Mouse (Mus musculus) right cerebral cortex, adult 18-20 months (tissue): ENCODE results near the gene Sdk1.

Source experiments
- DNase-seq: peaks from one replicate; pipeline ENCODE4 v3.0.0; 2022; ENCODE audit warnings: mixed read lengths

Sdk1 gene

GRCm38 (mm10) chr5:141344376-141344775 is 103.1 kb downstream of the Sdk1 start:
- DNase-seq: no peak

- DNase-seq: no peak
Observed at GRCm38 (mm10) chr5:141345476-141345875, 104.2 kb downstream of the Sdk1 start.

DNA sequence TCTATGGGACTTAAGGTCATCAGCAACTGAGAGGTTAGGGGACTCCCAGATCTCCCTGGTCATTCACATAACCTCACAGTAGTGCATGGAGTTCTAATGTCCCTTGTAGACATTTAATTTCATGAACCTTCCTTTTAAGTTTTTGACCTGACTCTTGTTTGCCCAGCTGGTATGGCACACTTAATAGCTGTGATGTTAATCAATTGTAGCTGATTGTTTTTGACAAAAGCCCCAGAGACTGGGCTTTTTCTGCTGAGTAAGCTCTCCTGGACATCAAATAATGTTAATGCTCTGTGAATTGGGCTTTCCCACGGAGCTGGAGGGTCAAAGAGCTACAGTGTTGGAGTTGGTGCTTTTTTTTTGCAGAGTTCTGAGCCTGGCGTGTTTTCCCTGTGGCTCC is 121.4 kb downstream of the Sdk1 start:
- DNase-seq: no peak

- DNase-seq: no peak
Observed at GRCm38 (mm10) chr5:141363956-141364355, 122.7 kb downstream of the Sdk1 start.

- DNase-seq: no peak
Observed at GRCm38 (mm10) chr5:141368567-141368966, 127.3 kb downstream of the Sdk1 start.

DNA sequence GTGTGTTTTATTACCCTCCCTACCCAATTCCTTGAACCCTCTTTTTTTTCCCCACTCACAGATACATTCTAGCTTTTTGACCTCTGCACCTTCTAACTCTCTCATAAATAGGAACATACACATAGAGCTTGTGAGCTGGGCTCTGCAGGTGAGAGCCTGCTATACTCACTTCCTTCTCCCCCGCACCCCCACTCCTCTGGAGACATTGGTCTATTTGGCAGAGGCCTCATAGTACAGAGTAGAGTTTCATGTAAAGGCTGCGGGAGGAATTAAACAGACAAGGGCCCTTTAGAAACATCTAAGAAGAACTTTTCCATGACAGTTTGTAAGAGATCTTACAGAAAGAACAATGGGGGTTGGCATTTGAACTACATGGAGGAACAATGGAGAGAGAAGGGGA is 133.5 kb downstream of the Sdk1 start:
- no peak for DNase-seq

DNA sequence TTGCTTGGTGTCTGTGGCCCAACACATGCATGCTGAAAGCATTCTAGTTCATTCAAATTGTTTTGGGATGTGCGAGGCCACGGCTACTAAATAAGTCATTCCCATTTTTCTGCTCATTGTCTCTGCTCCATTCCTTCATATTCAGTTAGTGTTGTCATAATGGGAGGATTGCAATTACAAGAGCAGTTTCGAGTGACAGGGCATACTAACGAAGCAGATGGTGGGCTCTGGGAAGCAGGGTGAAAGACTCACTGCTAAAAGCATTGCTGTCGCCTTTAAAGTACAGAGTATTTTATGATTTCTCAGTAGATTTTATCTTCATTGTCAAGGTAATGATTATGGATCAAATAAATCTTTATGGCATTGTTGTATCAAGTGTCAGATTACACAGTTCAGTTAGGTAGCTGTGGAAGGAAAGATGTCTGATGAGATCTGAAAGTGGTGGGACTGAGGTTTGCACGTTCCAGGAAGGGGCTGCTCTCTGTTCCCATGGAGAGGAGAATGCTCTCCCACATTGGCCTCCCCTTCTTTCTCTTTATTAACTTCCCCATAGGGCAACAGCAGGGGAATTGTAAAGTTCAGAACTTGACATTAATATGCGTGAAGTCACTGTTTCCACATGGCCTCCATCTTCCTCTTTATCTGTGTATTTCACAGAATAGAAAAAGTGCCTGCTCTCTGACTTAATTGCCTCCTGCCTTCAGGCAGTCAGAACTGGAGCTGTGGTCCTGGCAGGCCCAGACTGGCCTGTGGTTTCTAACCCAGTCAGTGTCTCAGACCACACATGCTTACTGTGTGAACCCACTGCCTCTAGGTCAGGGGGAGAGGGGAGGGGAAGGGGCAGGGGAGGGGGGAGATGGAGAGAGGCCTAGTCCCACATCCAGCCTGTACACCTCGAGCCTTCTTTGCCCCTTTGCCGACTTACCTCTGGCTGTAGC is 138.8 kb downstream of the Sdk1 start:
- no peak for DNase-seq

- DNase-seq: no peak
Observed at GRCm38 (mm10) chr5:141380774-141381156, 139.5 kb downstream of the Sdk1 start.

GRCm38 (mm10) chr5:141381581-141381980 is 140.3 kb downstream of the Sdk1 start:
- no peak for DNase-seq

DNA sequence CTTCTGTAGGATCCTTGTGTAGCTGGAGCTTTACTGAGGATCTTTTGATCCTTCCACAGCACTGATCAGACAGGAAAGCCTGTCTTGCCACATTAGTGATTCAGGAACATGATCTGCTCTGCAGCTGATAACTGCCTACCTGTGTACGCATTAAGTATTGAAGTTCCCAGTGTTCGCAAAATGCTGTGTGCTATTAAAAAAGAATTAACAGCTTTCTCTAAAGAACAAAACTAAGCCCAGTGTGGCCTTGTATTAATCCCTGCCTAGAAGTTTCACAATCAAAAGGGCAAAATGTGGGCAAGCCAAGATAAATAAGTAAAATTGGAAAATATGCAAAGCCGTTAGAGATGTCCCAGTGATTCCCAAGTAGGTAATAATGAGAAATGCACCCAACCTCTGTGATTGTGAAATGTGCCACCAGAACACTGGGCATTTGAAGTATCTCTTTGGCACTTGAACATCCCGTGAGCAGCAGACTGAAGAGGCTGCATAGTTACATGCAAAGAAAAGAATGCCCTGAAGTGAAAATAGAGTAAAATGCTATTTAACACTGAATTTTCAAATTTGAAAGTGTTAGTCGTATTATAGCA is 141.1 kb downstream of the Sdk1 start:
- DNase-seq: no peak

DNA sequence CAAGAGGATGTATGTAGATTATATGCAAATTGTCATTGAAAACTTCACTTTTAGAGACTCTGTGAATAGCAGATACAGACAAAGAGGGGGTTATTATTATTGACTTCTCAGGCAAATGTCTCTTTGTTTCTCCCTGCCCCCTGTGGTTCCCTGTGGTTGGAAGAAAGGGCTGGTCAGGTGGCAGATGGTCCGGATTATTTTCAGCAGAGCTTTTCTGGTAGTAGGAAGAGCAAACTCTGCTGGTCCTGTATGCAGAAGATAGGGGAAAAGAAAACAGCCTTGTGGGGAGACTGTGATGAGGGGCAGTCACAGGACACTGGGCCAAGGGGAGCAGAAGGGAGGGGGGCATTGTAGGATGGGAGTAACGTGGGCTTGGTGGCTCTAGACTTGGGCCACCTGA is 147.2 kb downstream of the Sdk1 start:
- no peak for DNase-seq

DNA sequence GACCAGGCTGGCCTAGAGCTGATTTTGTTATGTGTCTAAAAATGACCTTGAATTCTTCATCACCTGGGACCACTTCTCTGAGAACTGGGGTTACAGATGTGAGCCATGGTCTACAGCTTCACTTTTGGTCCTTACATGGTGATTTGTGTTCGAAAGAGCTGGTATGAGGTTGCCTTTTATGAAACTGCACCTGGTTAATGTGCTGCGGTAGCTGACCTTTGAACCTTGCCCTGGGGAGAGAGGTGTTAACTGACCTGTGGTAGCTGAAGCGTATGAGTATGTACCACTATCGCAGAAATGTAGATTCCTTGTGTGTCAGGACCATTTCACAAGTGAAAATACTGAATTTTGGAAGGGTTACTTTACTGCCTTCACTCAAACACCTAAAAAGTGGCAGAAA is 149.3 kb downstream of the Sdk1 start:
- no peak for DNase-seq

GRCm38 (mm10) chr5:141391153-141391552 is 149.9 kb downstream of the Sdk1 start:
- DNase-seq: no peak

DNA sequence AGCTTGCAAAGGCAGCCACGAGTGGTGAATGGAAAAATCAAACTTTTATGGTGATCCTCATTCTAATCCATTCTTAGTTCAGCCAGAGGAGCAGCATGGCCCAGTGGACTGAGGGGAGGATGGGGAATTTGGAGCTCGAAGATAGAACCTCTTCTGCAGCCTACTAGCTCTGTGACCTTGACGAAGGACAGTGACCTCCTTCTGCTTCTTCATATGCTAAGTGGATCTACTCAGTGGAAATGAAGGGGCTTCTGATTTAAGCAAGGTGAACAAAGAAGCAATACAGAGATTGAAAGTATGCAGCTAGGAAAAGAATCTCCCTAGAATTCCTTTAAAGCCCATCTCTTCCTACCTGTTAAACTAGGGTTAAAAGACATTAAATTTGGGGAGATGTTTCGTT is 152.6 kb downstream of the Sdk1 start:
- no peak for DNase-seq

DNA sequence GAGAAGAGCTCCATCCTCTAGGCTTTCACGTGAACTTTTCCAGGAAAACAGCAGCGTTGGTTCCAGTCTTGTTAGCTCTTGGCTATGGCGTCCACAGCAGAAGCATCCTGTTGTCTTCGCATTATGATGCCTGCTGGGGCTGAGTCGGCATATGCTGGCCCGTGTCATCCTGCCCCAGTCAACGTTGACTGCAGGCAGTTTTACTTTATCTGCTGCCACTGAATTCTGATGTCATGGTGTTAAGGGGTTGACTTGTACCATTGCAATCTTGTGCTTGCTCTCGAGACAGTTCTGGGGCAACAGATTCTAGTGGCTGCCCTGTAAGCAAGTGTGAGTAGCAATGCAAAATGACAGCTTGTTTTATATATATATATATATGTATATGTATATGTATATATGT is 153.3 kb downstream of the Sdk1 start:
- DNase-seq: no peak

DNA sequence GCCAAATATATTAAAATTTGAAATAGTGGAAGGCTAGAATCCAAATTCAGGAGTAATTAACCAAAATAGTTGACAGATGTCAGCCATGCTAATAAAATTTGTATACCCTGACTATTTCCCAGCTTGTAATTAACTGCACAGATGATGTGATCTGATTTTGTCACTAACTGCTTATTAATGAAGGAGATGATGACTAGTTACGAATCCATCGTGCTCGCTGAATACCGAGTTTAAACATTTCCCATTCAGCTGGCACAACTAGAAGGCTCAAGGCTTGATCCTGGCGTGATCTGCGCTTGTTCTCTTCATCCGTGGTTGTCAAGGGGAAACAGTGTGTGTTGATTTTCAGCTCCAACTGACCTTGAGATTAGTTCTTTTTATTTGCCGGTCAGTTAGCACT is 162.5 kb downstream of the Sdk1 start:
- DNase-seq: no peak

DNA sequence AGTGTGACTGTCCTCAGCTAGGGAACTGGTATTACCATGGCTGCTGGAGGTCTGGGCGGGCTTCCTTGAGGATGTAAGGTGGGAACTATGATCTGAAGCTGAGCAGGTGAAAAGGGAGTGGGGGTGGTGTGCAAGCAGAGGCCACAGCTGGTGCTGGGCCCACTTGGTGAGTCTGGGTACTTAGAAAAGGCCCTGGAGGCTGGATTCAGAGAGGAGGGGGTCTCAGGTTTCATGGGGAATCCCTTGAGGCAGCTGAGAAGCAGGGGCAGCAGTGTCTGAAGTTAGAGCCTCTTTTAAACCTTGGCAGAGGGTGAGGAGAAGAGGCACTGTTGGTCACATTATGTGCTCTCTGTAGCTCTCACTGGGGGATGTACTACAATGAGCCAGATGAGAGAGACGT is 163.4 kb downstream of the Sdk1 start:
- DNase-seq: no peak

- no peak for DNase-seq
Observed at GRCm38 (mm10) chr5:141406926-141407325, 165.6 kb downstream of the Sdk1 start.

DNA sequence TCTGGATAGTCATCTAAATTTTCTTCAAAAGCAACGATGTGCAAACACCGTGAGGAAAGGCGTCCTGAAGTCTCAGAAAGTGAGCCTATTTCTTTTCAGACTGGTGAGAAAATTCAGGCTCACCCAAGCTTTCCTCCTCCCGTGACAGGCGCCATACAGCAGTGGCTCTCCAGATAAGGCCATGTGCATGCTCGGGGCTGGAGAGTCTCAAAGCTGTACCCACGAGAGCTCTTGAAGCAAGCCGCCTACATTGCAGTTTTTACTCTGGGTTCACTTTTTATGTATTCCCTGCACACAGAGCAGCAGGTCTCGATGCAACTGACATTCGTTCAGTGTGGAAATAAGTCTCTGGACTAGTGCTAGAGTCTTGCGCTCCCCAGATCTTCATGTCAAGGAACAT is 171.7 kb downstream of the Sdk1 start:
- DNase-seq: no peak

DNA sequence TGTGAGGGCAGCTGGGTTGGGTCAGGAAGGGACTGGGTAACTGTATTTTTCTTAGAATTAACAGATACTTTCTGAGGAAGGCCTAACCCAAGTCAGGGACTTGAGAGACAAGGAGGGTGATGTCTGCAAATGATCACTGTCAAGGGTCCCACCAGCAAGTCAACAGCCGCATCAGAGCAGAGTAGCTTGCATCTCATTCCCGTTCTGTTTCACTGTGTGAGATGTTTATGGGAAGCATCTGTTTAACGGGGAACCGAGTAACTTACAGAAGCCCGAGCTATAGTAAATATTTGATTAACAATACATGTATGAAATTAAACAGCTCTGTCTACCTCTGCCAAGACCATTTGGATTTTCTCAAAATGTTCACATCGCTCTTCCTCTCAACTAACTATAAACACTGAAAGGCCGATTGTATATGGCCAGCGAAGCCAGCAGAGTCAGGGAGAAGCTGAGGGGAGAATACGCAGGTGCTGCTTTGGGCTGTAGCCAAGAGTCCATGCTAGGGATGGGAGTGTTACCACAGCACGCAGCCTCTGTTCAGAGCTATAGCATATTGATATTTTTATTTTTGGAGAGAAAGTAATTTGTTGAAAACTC is 174.5 kb downstream of the Sdk1 start:
- DNase-seq: no peak

GRCm38 (mm10) chr5:141428132-141428531 is 186.8 kb downstream of the Sdk1 start:
- no peak for DNase-seq

DNA sequence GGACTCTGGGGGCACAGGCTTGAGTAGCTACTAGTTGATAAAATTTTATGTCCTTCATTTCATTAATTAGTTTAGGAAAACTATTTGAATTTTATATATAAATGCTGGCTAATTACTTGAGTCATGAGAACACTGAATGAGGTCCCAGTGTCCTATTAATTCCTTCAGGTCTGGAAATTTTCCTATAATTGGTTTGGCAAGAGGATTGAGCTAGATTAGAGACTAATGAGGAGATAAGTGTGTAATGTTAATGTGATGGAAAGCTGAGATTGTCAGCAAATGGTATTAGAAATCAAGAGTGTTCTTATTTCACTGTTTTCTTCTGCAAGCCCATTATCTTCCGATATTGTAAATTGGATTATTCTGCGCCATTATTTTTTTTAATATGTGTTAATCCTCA is 192.0 kb downstream of the Sdk1 start:
- DNase-seq: no peak

DNA sequence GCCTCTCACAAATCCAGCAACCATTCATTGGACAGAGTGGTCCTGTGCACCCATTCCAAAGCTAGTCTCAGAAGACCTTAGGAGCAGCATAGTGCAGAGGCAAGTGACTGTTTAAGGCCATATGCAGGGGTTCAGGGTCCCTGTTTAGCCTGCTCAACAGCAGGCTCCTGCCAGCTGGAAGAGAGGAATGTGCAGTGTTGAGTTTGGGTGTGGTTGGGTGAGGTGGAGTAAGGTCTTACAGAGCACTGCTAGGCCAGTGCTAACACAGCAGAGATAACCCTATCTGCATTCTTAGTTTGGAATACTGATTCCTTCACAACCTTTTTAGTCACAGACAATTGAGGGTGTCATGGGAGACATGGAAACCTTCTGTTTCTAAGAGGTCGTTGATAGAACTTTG is 206.0 kb downstream of the Sdk1 start:
- no peak for DNase-seq

DNA sequence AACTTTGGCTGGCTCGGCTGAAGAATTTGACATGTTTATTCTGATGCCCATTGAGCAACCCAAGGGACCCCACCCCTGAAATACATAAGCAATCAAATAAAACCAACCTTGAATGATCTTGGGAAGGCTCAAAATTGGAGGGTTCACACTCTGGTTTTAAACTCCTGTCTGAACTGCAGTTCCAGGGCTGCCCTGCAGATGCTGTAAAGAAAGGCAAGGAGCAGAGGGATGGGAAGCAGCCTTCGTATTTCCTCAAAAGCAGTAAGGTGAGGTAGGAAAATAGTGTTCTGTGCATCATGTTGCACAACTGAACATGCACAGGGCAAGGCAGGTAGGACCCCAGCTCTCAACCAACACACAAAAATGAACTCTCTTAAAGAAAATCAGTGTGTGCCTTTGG is 222.1 kb downstream of the Sdk1 start:
- no peak for DNase-seq
